Mouse (Mus musculus) ES-Bruce4 (cell line): ENCODE data around the gene Krt36. TPM values are rescaled to one million over a fixed set of nuclear protein-coding genes. Genes with fewer than 3 reads are reported as not detected.

ENCODE experiments used
- H3K27ac ChIP-seq: 2 replicates; pipeline ENCODE4 v1.5.1; 2012; ENCODE audit warnings: low read length, inconsistent platforms; ENCODE audit not compliant: insufficient read depth
- H3K27me3 ChIP-seq: 2 replicates; pipeline ENCODE4 v1.6.1; 2012; ENCODE audit warnings: mild to moderate bottlenecking, low read length, inconsistent platforms; ENCODE audit not compliant: control insufficient read depth, poor library complexity, insufficient read depth, severe bottlenecking
- H3K36me3 ChIP-seq: 2 replicates; pipeline ENCODE4 v1.6.1; 2012; ENCODE audit warnings: inconsistent platforms, mild to moderate bottlenecking, low read length, moderate library complexity; ENCODE audit not compliant: control insufficient read depth, poor library complexity, insufficient read depth, severe bottlenecking
- H3K4me1 ChIP-seq: one replicate; pipeline ENCODE4 v1.8.1; 2011; ENCODE audit warnings: low read length; ENCODE audit not compliant: control insufficient read depth, insufficient read depth
- H3K4me3 ChIP-seq: 2 replicates; pipeline ENCODE4 v1.5.1; 2011; ENCODE audit warnings: low read depth, mild to moderate bottlenecking, low read length
- H3K9ac ChIP-seq: 2 replicates; pipeline ENCODE4 v1.6.1; 2012; ENCODE audit warnings: low read depth, mild to moderate bottlenecking, inconsistent platforms; ENCODE audit not compliant: poor library complexity, severe bottlenecking
- H3K9me3 ChIP-seq: replicated peaks from 2 replicates; pipeline ENCODE4 v1.6.1; 2012; ENCODE audit warnings: mild to moderate bottlenecking, low read length, inconsistent platforms; ENCODE audit not compliant: control insufficient read depth, poor library complexity, insufficient read depth, severe bottlenecking
- CTCF ChIP-seq: IDR thresholded peaks from one replicate; pipeline ENCODE4 v1.8.1; 2011; ENCODE audit warnings: low read depth, low read length
- EP300 ChIP-seq: IDR thresholded peaks from 2 replicates; pipeline ENCODE4 v1.6.1; 2011; ENCODE audit warnings: low read depth, low read length; ENCODE audit not compliant: insufficient read depth
- POLR2A ChIP-seq: IDR thresholded peaks from one replicate; pipeline ENCODE4 v1.8.1; 2011; ENCODE audit warnings: low read length; ENCODE audit not compliant: insufficient read depth
- polyA plus RNA-seq: library from polyadenylated mRNA; stranded (reverse); fragments of >200 nt; gene quantifications from 2 replicates; pipeline ENCODE4 v1.2.4, GENCODE M21; 2011; ENCODE audit warnings: low read depth; ENCODE audit not compliant: missing spikeins, insufficient read depth, insufficient read length

The Krt36 gene
- not detected in 2 replicates for polyA plus RNA-seq

DNA sequence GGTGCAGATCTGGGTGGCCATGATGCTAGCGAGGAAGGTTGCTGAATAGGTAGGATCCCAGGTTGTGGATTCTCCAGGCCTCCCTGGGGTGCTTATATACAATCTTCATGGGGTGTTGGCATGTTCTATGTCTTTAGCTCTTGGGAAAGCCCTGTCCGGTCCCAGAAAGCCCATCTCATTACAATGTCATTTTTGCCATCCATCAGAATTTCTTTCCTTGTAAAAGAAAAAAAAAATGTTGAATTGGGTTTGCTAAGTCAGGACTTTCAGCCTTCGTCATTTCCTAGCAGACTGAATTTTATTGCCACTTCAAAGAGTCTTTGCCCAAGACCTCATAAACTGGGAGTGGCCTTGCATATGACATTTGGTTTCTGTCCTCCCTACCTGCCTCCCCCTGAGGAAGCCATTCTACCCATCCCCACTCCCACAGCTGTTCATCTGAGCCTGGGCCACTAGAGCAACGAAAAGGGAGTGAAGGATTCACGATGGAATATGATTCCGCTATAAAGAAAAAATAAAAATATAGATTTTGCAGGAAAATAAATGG lies at the start of gene Krt36:
Gene Krt36, minus strand, starts transcription at position 51 of the 547 bp plus-strand sequence.
- no peaks in the 10 kb centered on the region for H3K27me3 ChIP-seq
- TF ChIP-seq POLR2A (no peak), CTCF (no peak), EP300 (no peak)
- H3K36me3 ChIP-seq: no peaks in the 10 kb centered on the region
- no peak within 1 kb of the TSS for H3K4me3 ChIP-seq
- H3K9ac ChIP-seq: no peak within 1 kb of the TSS
- H3K27ac ChIP-seq: no peak within 1 kb of the TSS
- no peaks in the 10 kb centered on the region for H3K4me1 ChIP-seq
- H3K9me3 ChIP-seq: no peaks in the 10 kb centered on the region

DNA sequence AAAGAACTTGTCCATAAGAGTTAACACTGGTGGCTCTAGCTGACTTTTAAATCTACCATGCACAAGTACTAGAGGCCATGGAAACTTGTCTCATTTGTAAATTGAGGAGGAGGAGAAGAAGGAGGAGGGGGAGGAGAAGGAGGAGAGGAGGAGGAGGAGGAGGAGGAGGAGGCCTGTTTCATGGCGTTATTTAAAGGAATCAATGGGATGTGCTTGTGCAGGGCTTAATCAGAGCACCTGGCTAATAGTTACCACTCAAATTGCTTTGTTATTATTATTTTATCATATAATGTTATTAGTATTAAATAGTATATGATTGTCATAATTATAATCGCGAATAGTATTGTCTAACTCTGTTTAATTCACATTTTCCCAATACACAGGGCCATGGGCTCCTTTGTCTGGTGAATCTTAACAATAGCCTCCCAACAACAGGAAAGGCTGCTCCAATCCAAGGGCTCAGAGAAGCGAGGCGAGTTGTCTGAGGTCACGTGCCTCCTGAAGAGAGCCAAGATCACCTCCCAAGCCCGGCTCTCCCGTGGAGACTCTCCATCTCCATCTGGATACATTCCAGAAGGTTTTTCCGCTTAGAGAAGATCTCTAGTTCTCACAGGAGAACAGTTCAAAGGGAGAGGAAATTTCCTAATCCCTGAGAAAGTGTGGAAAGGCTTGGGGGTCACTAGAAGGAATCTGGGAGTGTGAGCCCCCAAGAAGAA lies 43.3 kb upstream of the Krt36 start, which contains the start of gene Krt19:
Gene Krt19, minus strand, starts transcription at position 51 of the 716 bp plus-strand sequence.
- Histone ChIP-seq H3K4me3 (no peak within 1 kb of the TSS), H3K4me1 (no peaks in the 10 kb centered on the region), H3K27me3 (no peaks in the 10 kb centered on the region), H3K9me3 (no peaks in the 10 kb centered on the region), H3K36me3 (no peaks in the 10 kb centered on the region), H3K9ac (no peak within 1 kb of the TSS), H3K27ac (no peak within 1 kb of the TSS)
- TF ChIP-seq POLR2A (no peak), CTCF (no peak), EP300 (no peak)

DNA sequence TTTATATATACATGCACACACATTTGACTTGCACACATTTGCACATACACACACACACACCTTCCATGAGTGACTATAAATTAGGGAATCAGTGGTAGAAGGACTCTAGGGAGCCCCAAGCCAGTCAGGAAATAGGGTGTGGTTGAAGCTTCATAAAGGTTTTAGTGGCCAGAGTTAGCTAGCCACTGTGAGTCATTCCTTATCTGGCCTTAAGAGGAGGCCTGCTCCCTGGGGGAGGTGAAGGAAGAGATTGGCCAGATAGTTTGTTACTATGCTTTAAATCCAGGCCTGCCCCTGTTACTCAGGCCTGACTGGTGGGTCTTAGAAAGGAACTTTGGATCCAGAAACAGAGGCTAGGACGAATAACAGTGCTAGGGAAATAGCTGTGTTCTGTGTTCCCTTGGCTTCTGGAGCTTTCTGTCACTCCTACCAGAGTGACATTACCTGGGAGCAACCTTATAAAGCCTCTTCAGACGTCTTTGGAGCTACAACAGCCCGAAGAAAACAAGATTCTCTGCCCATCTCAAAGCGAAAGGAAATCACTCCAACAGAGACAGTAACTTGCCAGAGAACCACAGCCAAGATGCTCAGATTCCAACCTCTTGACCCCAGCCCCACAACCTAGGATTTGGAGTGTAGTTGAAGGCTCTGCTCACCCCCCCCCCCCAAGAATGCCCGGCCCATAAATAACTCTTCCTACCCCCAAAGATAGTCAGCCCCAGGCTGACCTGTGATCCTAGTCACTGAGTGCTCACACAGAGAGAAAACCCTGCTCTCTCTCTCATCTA lies 42.3 kb upstream of the Krt36 start:
- no peak overlapping the region for H3K27ac ChIP-seq
- TF ChIP-seq POLR2A (no peak), EP300 (no peak), CTCF (no peak)
- no peaks in the 10 kb centered on the region for H3K9me3 ChIP-seq
- no peaks in the 10 kb centered on the region for H3K27me3 ChIP-seq
- H3K4me1 ChIP-seq: no peaks in the 10 kb centered on the region
- no peaks in the 10 kb centered on the region for H3K36me3 ChIP-seq
- no peak overlapping the region for H3K9ac ChIP-seq
- no peak overlapping the region for H3K4me3 ChIP-seq

DNA sequence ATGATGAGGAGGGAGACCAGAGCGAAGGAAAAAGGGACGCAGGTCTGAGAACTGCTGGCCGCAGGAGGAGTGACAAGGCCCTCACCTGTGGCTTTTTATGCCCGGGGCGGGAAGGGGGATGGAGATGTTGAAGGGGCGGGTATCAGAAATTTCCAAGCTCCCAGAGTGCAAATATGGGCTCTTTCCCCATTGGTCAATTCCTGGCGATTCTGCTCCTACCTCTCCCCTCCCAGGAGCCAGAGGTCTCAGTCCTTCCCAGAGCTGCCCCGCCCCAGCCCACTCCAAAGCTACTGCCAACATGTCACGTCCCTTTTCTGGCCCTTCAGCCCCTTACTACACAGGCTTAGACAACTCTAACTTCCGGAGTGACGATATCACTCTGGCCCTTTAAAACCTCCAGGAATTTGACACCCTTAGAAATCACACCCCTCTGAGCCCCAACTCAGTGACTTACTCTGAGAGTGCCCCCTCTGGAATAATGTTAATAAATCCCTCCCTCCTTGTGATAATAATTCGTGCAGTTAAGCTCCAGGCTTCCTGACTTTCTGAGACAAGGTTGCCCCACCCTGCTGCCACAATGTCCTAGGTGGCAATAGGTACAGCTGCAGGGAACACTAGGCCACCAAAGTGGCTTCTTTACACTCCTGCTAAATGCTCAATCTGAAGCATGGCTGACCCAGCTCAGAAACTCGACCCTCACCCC lies 40.6 kb upstream of the Krt36 start:
- Histone ChIP-seq H3K9me3 (no peaks in the 10 kb centered on the region), H3K4me1 (no peaks in the 10 kb centered on the region), H3K27me3 (no peaks in the 10 kb centered on the region), H3K27ac (no peak overlapping the region), H3K4me3 (peak overlapping the region; percentile 56), H3K36me3 (no peaks in the 10 kb centered on the region), H3K9ac (no peak overlapping the region)
- TF ChIP-seq EP300: no peak
- no peak for TF ChIP-seq POLR2A
- no peak for TF ChIP-seq CTCF

DNA sequence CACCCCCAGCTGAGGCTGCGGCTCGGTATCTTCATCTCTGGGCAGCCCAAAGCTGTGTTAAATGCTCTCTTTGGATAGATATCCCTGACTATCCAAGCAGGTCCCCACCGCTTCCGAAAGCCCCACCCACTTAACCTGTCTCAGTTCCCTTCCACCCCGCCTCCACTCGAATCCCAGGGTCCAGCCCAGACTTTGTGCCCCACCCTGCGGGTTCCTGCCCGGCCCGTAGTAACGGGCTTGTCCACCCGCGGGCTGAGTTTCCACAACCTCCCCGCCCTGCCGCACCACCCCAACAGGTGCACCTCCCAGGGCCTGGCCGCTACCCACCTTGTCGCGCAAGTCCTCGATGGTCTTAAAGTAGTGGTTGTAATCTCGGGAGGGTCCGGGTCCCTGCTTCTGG lies 39.7 kb upstream of the Krt36 start:
- H3K4me1 ChIP-seq: no peaks in the 10 kb centered on the region
- H3K36me3 ChIP-seq: no peaks in the 10 kb centered on the region
- H3K9ac ChIP-seq: peak overlapping the region; percentile 8
- H3K4me3 ChIP-seq: peak overlapping the region; percentile 56
- no peaks in the 10 kb centered on the region for H3K9me3 ChIP-seq
- TF ChIP-seq EP300 (no peak), POLR2A (no peak), CTCF (no peak)
- no peaks in the 10 kb centered on the region for H3K27me3 ChIP-seq
- H3K27ac ChIP-seq: no peak overlapping the region
